Mouse (Mus musculus) liver, embryonic 13.5 days (tissue): ENCODE results near the gene Atxn1. TPM values are rescaled to one million over a fixed set of nuclear protein-coding genes. Genes with fewer than 3 reads are reported as not detected.

Source experiments
- ATAC-seq: fragments of 200-750 bp; cut with Nextera tagmentation; 2 replicates; pipeline ENCODE4 v1.8.0; 2017; ENCODE audit warnings: low read depth, mild to moderate bottlenecking, moderate number of reproducible peaks, moderate library complexity
- DNase-seq: peaks from one replicate; pipeline ENCODE4 v3.0.0; 2022
- H3K27ac ChIP-seq: fragments of 300-500 bp; sonication (generic); 2 replicates; pipeline ENCODE4 v1.5.1; 2015; ENCODE audit warnings: moderate library complexity, mild to moderate bottlenecking, inconsistent platforms
- H3K27me3 ChIP-seq: fragments of 300-500 bp; sonication (generic); 2 replicates; pipeline ENCODE4 v1.6.1; 2015; ENCODE audit warnings: mild to moderate bottlenecking, inconsistent platforms
- H3K36me3 ChIP-seq: fragments of 300-500 bp; sonication (generic); 2 replicates; pipeline ENCODE4 v1.6.1; 2015; ENCODE audit warnings: mild to moderate bottlenecking, inconsistent platforms
- H3K4me1 ChIP-seq: fragments of 300-500 bp; sonication (generic); replicated peaks from 2 replicates; pipeline ENCODE4 v1.6.1; 2015; ENCODE audit warnings: inconsistent platforms
- H3K4me2 ChIP-seq: fragments of 300-500 bp; sonication (generic); 2 replicates; pipeline ENCODE4 v1.6.1; 2015; ENCODE audit warnings: inconsistent platforms, mild to moderate bottlenecking, moderate library complexity
- H3K4me3 ChIP-seq: fragments of 300-500 bp; sonication (generic); replicated peaks from 2 replicates; pipeline ENCODE4 v1.5.1; 2015; ENCODE audit warnings: mild to moderate bottlenecking, inconsistent platforms
- H3K9ac ChIP-seq: fragments of 300-500 bp; sonication (generic); 2 replicates; pipeline ENCODE4 v1.6.1; 2015; ENCODE audit warnings: mild to moderate bottlenecking, inconsistent platforms
- H3K9me3 ChIP-seq: fragments of 300-500 bp; sonication (generic); replicated peaks from 2 replicates; pipeline ENCODE4 v1.6.1; 2016; ENCODE audit warnings: inconsistent platforms
- WGBS: fragments of 180-500 bp; shearing (Covaris S2); methylation state at CpG from one replicate; pipeline ENCODE4 v1.1.7; 2015; ENCODE audit not compliant: insufficient replicate concordance; 5-methylcytosine and 5-hydroxymethylcytosine counted together
- polyA plus RNA-seq: library from polyadenylated mRNA; unstranded; fragments of >200 nt; fragmentation: Nextera tagmentation; extraction: Ambion mirVana; gene quantifications from 2 replicates; pipeline ENCODE4 v1.2.1, GENCODE M21; 2015

The Atxn1 gene
- polyA plus RNA-seq, 1 experiment from 2014 or later: 1.5 TPM

DNA sequence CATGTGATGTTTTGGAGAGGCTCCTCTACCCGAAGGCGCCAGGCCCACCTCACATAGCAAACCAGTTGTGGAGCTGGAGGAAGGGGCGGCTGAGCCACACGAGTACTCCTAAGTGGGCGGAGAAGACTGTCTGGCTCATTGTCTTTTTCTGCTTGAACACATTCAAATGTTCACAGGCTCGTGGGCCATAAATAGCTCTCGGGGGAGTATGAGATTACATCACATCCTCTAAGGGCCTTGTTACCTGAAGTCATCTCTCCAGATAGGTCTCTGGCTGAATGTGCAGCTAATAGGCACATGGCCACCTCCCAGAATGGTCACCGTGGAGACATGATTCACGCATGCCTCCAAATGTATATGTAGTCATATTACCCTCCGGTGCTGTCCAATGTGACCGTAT is 350.0 kb downstream of the Atxn1 start:
- no peaks in the 10 kb centered on the region for H3K36me3 ChIP-seq
- WGBS: 69% methylated on average over 11 of the region's 11 CpGs
- DNase-seq: no peak
- ATAC-seq: no peak
- H3K9ac ChIP-seq: no peak overlapping the region
- no peak overlapping the region for H3K27ac ChIP-seq
- no peak overlapping the region for H3K4me3 ChIP-seq
- 0 out of 2 replicates have a peak, but pooled peaks cover 9% of the 10 kb centered on the region for H3K4me1 ChIP-seq
- no peaks in the 10 kb centered on the region for H3K27me3 ChIP-seq
- no peaks in the 10 kb centered on the region for H3K9me3 ChIP-seq
- H3K4me2 ChIP-seq: no peak overlapping the region

GRCm38 (mm10) chr13:45613346-45613745 is 351.5 kb downstream of the Atxn1 start:
- Histone ChIP-seq H3K9me3 (peaks cover 4% of the 10 kb centered on the region; the same call in 1 of the 2 replicates), H3K36me3 (no peaks in the 10 kb centered on the region), H3K27ac (no peak overlapping the region), H3K4me3 (no peak overlapping the region), H3K27me3 (no peaks in the 10 kb centered on the region), H3K4me1 (0 out of 2 replicates have a peak, but pooled peaks cover 9% of the 10 kb centered on the region), H3K4me2 (no peak overlapping the region), H3K9ac (no peak overlapping the region)
- WGBS: 22% methylated on average over 5 of the region's 5 CpGs
- ATAC-seq (no peak), DNase-seq (no peak)

- Histone ChIP-seq H3K4me3 (no peak overlapping the region), H3K36me3 (no peaks in the 10 kb centered on the region), H3K9ac (no peak overlapping the region), H3K9me3 (peaks cover 5% of the 10 kb centered on the region; the same call in 1 of the 2 replicates), H3K27ac (no peak overlapping the region), H3K27me3 (no peaks in the 10 kb centered on the region), H3K4me2 (no peak overlapping the region), H3K4me1 (no peaks in the 10 kb centered on the region)
- WGBS: 60% methylated on average over 3 of the region's 3 CpGs
- ATAC-seq (no peak), DNase-seq (no peak)
These were observed 353.3 kb downstream of the Atxn1 start for GRCm38 (mm10) chr13:45611554-45611953.

- 71% methylated on average over 4 of the region's 4 CpGs for WGBS
- Histone ChIP-seq H3K27ac (no peak overlapping the region), H3K9ac (no peak overlapping the region), H3K4me1 (no peaks in the 10 kb centered on the region), H3K4me3 (no peak overlapping the region), H3K4me2 (no peak overlapping the region), H3K27me3 (no peaks in the 10 kb centered on the region), H3K36me3 (no peaks in the 10 kb centered on the region), H3K9me3 (peaks cover 5% of the 10 kb centered on the region; the same call in 1 of the 2 replicates)
- ATAC-seq (no peak), DNase-seq (no peak)
These were observed 355.3 kb downstream of the Atxn1 start for GRCm38 (mm10) chr13:45609461-45609860.

DNA sequence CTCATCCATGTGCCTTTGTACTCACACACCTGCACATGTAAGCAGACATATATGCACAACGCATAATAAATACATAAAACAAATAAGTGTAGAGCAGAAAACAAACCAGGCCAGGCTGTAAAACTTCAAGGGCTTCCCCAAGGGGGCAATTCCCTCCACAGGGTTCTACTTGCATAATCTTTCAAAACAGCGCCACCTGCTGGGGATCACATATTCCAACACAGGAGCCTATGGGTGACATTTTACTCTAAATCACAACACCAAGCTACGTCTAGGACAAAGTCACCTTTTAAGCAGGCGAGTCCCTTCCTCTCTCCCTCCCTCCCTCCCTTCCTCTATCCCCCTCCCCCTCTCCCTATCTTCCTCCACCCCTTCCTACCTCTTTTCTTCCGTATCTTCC is 356.2 kb downstream of the Atxn1 start:
- H3K9ac ChIP-seq: no peak overlapping the region
- WGBS: 85% methylated on average over 5 of the region's 5 CpGs

DNA sequence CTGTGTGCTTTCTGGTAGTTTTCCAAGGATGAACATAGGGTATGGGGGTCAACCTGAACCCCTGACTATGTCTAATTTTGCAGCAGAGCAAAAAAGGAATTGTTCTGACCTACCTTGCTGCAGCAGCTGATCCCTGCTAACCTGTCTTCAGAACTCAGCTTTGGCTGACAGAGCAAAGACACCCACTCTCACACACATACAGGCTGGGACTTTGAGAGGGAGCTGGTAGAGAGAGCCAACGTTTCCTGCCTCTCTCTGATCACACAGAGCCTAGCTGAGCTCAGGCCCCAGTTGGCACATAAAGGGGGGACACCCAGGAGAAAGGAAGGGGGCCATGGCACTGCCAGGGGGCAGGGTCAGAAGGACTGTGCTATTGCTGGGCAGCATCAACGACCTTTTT is 356.9 kb downstream of the Atxn1 start:
- peaks cover 5% of the 10 kb centered on the region; the same call in 1 of the 2 replicates for H3K9me3 ChIP-seq
- H3K27me3 ChIP-seq: no peaks in the 10 kb centered on the region
- WGBS: 45% methylated on average over 2 of the region's 2 CpGs
- no peak overlapping the region for H3K9ac ChIP-seq
- H3K27ac ChIP-seq: no peak overlapping the region
- H3K4me2 ChIP-seq: no peak overlapping the region
- ATAC-seq (no peak), DNase-seq (no peak)
- no peaks in the 10 kb centered on the region for H3K4me1 ChIP-seq
- no peak overlapping the region for H3K4me3 ChIP-seq
- H3K36me3 ChIP-seq: no peaks in the 10 kb centered on the region

More for the DNA sequence above, 356.2 kb downstream of the Atxn1 start:
- H3K4me2 ChIP-seq: no peak overlapping the region
- H3K36me3 ChIP-seq: no peaks in the 10 kb centered on the region
- DNase-seq (no peak), ATAC-seq (no peak)
- H3K27me3 ChIP-seq: no peaks in the 10 kb centered on the region
- peaks cover 5% of the 10 kb centered on the region; the same call in 1 of the 2 replicates for H3K9me3 ChIP-seq
- no peaks in the 10 kb centered on the region for H3K4me1 ChIP-seq
- H3K4me3 ChIP-seq: no peak overlapping the region
- no peak overlapping the region for H3K27ac ChIP-seq

DNA sequence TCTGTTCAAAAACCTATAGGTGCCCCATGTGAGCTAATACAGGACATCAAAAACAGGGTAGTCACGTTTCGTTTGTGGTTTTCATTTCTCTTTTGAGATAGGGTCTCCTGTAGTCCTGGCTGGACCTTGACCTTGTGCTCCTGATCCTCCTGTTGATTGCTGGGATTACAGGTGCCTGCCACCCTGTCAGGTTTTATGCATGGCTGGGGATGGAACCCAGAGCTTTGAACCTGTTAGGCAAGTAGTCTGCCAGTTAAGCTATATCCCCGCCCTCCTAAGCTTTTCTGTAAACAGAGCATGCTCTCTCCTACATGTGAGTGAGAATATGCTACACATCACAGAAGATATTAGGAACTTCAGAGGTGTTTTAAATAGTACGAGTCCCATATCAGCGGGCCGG is 361.2 kb downstream of the Atxn1 start:
- Histone ChIP-seq H3K27ac (no peak overlapping the region), H3K9ac (no peak overlapping the region), H3K36me3 (no peaks in the 10 kb centered on the region), H3K9me3 (peaks cover 4% of the 10 kb centered on the region; the same call in 1 of the 2 replicates), H3K27me3 (no peaks in the 10 kb centered on the region), H3K4me1 (no peaks in the 10 kb centered on the region), H3K4me3 (no peak overlapping the region), H3K4me2 (no peak overlapping the region)
- DNase-seq (no peak), ATAC-seq (no peak)
- 68% methylated on average over 6 of the region's 6 CpGs for WGBS

DNA sequence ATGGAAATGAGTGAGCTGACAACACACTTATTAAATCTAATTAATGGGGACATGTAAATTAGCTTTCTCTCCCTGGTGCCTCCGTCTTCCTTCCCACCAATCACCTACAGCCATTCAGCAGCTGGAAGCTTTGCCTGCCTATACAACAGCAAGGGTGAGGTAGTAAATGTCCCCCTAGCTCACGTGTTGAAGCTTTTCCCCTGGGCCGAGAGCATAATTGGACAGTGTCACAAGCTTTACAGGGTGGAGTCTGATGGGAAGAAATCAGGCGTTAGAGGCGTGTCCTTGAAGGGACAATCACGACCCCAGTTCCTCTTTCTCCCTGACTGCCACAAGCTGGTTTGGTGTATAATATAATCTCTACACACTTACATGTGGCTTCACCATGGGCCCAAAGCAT is 364.4 kb downstream of the Atxn1 start:
- Histone ChIP-seq H3K9me3 (no peaks in the 10 kb centered on the region), H3K36me3 (no peaks in the 10 kb centered on the region), H3K9ac (no peak overlapping the region), H3K27ac (no peak overlapping the region), H3K27me3 (no peaks in the 10 kb centered on the region), H3K4me1 (no peaks in the 10 kb centered on the region), H3K4me3 (no peak overlapping the region), H3K4me2 (no peak overlapping the region)
- DNase-seq: no peak
- ATAC-seq: no peak
- WGBS: 27% methylated on average over 6 of the region's 6 CpGs

DNA sequence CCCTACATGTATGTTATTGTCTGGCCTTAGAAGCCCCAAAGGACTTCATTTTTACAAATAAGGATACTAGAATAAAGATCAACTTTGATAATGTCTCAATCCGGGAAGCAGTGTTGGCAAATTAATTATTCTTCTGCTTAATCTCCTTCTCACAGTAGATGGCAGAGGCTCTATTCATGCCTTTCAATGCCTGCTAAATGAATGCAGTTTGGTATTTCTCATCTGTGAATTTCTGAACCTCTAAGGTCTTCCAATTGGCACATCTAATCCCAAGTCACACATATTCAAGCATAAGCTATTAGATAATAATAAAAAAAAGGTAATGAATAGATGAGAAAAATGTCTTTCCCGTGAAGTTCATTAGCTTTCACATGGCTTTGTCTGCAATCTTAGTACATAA is 365.0 kb downstream of the Atxn1 start:
- Histone ChIP-seq H3K36me3 (no peaks in the 10 kb centered on the region), H3K4me1 (no peaks in the 10 kb centered on the region), H3K9ac (no peak overlapping the region), H3K4me3 (no peak overlapping the region), H3K27ac (no peak overlapping the region), H3K4me2 (no peak overlapping the region), H3K9me3 (no peaks in the 10 kb centered on the region), H3K27me3 (no peaks in the 10 kb centered on the region)
- 76% methylated on average over 2 of the region's 2 CpGs for WGBS
- DNase-seq (no peak), ATAC-seq (no peak)

DNA sequence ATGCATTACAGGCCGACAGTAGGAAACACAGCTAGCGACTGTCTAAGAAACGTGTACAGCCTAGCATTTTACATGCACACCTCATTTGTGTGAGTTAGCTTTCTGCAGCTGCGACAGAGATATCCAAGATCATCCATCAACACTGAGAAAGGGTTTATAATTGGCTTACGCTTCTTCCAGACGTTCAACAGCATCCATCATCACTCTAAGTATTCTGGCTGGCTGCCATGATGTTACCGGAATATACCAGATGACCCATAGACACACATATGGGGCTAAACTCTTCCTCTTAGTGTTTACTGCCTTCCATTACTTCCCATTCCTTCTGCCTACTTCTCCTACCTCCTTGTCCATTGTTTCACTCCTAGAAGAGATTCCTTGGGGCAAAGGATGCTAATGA is 369.4 kb downstream of the Atxn1 start:
- no peak for DNase-seq
- no peaks in the 10 kb centered on the region for H3K4me1 ChIP-seq
- no peaks in the 10 kb centered on the region for H3K27me3 ChIP-seq
- H3K36me3 ChIP-seq: no peaks in the 10 kb centered on the region
- H3K27ac ChIP-seq: no peak overlapping the region
- H3K9ac ChIP-seq: no peak overlapping the region
- 73% methylated on average over 7 of the region's 7 CpGs for WGBS
- H3K9me3 ChIP-seq: no peaks in the 10 kb centered on the region
- no peak overlapping the region for H3K4me2 ChIP-seq
- H3K4me3 ChIP-seq: no peak overlapping the region
- no peak for ATAC-seq

- Histone ChIP-seq H3K9ac (no peak overlapping the region), H3K36me3 (no peaks in the 10 kb centered on the region), H3K4me1 (no peaks in the 10 kb centered on the region), H3K27ac (no peak overlapping the region), H3K4me2 (no peak overlapping the region), H3K4me3 (no peak overlapping the region), H3K27me3 (no peaks in the 10 kb centered on the region), H3K9me3 (no peaks in the 10 kb centered on the region)
- 60% methylated on average over 1 of the region's 1 CpGs for WGBS
- DNase-seq: no peak
- ATAC-seq: no peak
These were observed 370.9 kb downstream of the Atxn1 start for GRCm38 (mm10) chr13:45593914-45594313.

- Histone ChIP-seq H3K27me3 (no peaks in the 10 kb centered on the region), H3K9ac (no peak overlapping the region), H3K4me2 (no peak overlapping the region), H3K9me3 (no peaks in the 10 kb centered on the region), H3K27ac (no peak overlapping the region), H3K4me3 (no peak overlapping the region), H3K4me1 (no peaks in the 10 kb centered on the region), H3K36me3 (no peaks in the 10 kb centered on the region)
- no peak for ATAC-seq
- DNase-seq: no peak
These were observed 373.9 kb downstream of the Atxn1 start for GRCm38 (mm10) chr13:45590898-45591297.
